ENCODE assay signal across 12 mouse cellular contexts in the genomic region with DNA sequence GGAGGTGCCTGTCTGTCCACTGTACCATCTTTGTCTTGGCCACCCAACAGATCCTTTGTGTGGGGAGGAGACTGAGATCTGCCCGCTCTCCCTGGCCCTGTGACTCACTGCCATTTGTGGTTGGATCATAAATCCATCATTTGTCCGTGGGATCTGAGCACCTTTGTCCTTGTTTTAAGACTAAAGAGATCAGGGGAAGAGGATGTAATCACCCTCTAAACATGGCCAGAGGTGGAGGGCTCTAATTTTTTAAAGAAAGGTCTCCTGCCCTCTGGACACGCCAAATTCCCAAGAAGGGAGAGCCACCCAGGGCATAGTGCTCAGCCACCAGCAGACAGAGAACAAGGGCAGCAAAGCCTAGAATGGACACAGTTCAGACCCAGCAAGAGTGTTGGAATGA. TPM values are rescaled to one million over a fixed set of nuclear protein-coding genes. Genes with fewer than 3 reads are reported as not detected.
A peak's percentile ranks its signal among the peaks of the same experiment; 100 is the strongest.
DNase-seq lines count a peak whose midpoint lies in the region; ATAC-seq and TF ChIP-seq lines count a peak whose summit lies in the region.
"Had no signal": no experiment of that assay in that cellular context is flagged by ENCODE, and none has a peak within 500 bp of the region (broad histone marks: within the 10 kb centered on the region; RNA-seq: fewer than 3 reads in every experiment).

No protein-coding gene starts in this region.

- 78% methylated on average over 3 of the region's 3 CpGs for WGBS in heart, adult 2 months
- 74% methylated on average over 3 of the region's 3 CpGs for WGBS in lung, embryonic 15.5 days
- 65% methylated on average over 3 of the region's 3 CpGs for WGBS in intestine, postnatal 0 days
- WGBS in stomach, embryonic 16.5 days: 70% methylated on average over 3 of the region's 3 CpGs

- no peak for TF ChIP-seq CTCF in heart, adult 2 months (IDR thresholded peaks at IDR 0.05)
- TF ChIP-seq CTCF in intestine, postnatal 0 days (IDR thresholded peaks at IDR 0.05; ENCODE audit: low read depth): no peak

- no peak for TF ChIP-seq POLR2A in heart, adult 2 months (IDR thresholded peaks at IDR 0.05; ENCODE audit: insufficient read depth, low read depth, low read length)

- intact Hi-C loops in heart, adult 2 months (cut with DNase I): loop anchor here (1.0 kb wide), 1 partner anchor 11 kb away; no protein-coding TSS in a partner anchor
- intact Hi-C loops in gastrocnemius, postnatal 14 days (cut with DNase I; ENCODE audit: low total_unique reads): no loop called here

- H3K79me2 ChIP-seq in heart, adult 2 months (replicated peaks; ENCODE audit: control insufficient read depth, insufficient read depth, low read length): no peaks in the 10 kb centered on the region

- H3K4me2 ChIP-seq in lung, embryonic 15.5 days: no peak overlapping the region
- H3K4me2 ChIP-seq in intestine, postnatal 0 days (replicated peaks; ENCODE audit: low read depth): no peak overlapping the region
- no peak overlapping the region; the same call in 1 of the 2 replicates for H3K4me2 ChIP-seq in stomach, embryonic 16.5 days (ENCODE audit: low read depth, low read length)

- peak overlapping the region; percentile 98 for H3K27ac ChIP-seq in heart, adult 2 months
- peak overlapping the region; percentile 88; the same call in 1 of the 2 replicates for H3K27ac ChIP-seq in lung, embryonic 15.5 days
- H3K27ac ChIP-seq in intestine, postnatal 0 days (ENCODE audit: low read depth, low read length): peak overlapping the region; percentile 77
- peak overlapping the region; percentile 99 for H3K27ac ChIP-seq in stomach, embryonic 16.5 days (ENCODE audit: low read length)

- peaks cover 37% of the 10 kb centered on the region for H3K4me1 ChIP-seq in heart, adult 2 months (ENCODE audit: control insufficient read depth, insufficient read depth, low read length)
- peaks cover 51% of the 10 kb centered on the region for H3K4me1 ChIP-seq in lung, embryonic 15.5 days
- H3K4me1 ChIP-seq in intestine, postnatal 0 days (replicated peaks; ENCODE audit: control insufficient read depth, insufficient read depth, low read length): peaks cover 20% of the 10 kb centered on the region
- H3K4me1 ChIP-seq in stomach, embryonic 16.5 days (ENCODE audit: control insufficient read depth, insufficient read depth, low read length): peaks cover 48% of the 10 kb centered on the region

- no peaks in the 10 kb centered on the region for H3K27me3 ChIP-seq in heart, adult 2 months (ENCODE audit: control insufficient read depth, insufficient read depth, low read length)
- H3K27me3 ChIP-seq in lung, embryonic 15.5 days: no peaks in the 10 kb centered on the region
- H3K27me3 ChIP-seq in intestine, postnatal 0 days (replicated peaks; ENCODE audit: control insufficient read depth, insufficient read depth, low read length): no peaks in the 10 kb centered on the region
- no peaks in the 10 kb centered on the region for H3K27me3 ChIP-seq in stomach, embryonic 16.5 days (ENCODE audit: control insufficient read depth, insufficient read depth, low read length)
- H3K27me3 ChIP-seq: embryonic facial prominence, embryonic 12.5 days had no signal

- ATAC-seq in lung, embryonic 15.5 days (ENCODE audit: borderline replicate concordance, extremely low read depth, low FRiP score, low TSS enrichment): no peak
- ATAC-seq in intestine, postnatal 0 days: no peak
- ATAC-seq in stomach, embryonic 16.5 days (ENCODE audit: insufficient read depth, low FRiP score): no peak

- no peak for TF ChIP-seq EP300 in heart, adult 2 months (IDR thresholded peaks at IDR 0.05; ENCODE audit: insufficient read depth, low read depth, low read length)

- DNase-seq in heart, adult 2 months: peak in 1 of 2 experiments; percentile 5
- no peak for DNase-seq in heart, adult 18-20 months
- no peak for DNase-seq in lung, adult 18-20 months
- DNase-seq in gastrocnemius, postnatal 14 days: no peak
- DNase-seq: gastrocnemius, postnatal 10 days; kidney, adult 18-20 months had no signal

- H3K9me3 ChIP-seq in lung, embryonic 15.5 days: no peaks in the 10 kb centered on the region
- H3K9me3 ChIP-seq in intestine, postnatal 0 days (ENCODE audit: control insufficient read depth): no peaks in the 10 kb centered on the region
- no peaks in the 10 kb centered on the region for H3K9me3 ChIP-seq in stomach, embryonic 16.5 days (replicated peaks; ENCODE audit: control insufficient read depth, low read length)
- H3K9me3 ChIP-seq: embryonic facial prominence, embryonic 12.5 days had no signal

- H3K9ac ChIP-seq in heart, adult 2 months (ENCODE audit: low read depth, low read length): no peak overlapping the region
- H3K9ac ChIP-seq in lung, embryonic 15.5 days: no peak overlapping the region
- no peak overlapping the region for H3K9ac ChIP-seq in intestine, postnatal 0 days (ENCODE audit: low read depth, low read length)
- peak overlapping the region; percentile 80; the same call in 1 of the 2 replicates for H3K9ac ChIP-seq in stomach, embryonic 16.5 days (ENCODE audit: low read length)
- H3K9ac ChIP-seq: embryonic facial prominence, embryonic 12.5 days had no signal

- H3K4me3 ChIP-seq in heart, adult 2 months: no peak overlapping the region
- H3K4me3 ChIP-seq in lung, embryonic 15.5 days: no peak overlapping the region
- no peak overlapping the region for H3K4me3 ChIP-seq in intestine, postnatal 0 days (ENCODE audit: low read depth, low read length)
- no peak overlapping the region for H3K4me3 ChIP-seq in stomach, embryonic 16.5 days (replicated peaks; ENCODE audit: low read length)

- H3K36me3 ChIP-seq in heart, adult 2 months (ENCODE audit: control insufficient read depth, insufficient read depth, low read length): no peaks in the 10 kb centered on the region
- H3K36me3 ChIP-seq in lung, embryonic 15.5 days: no peaks in the 10 kb centered on the region
- no peaks in the 10 kb centered on the region for H3K36me3 ChIP-seq in intestine, postnatal 0 days (ENCODE audit: control insufficient read depth, insufficient read depth)
- no peaks in the 10 kb centered on the region for H3K36me3 ChIP-seq in stomach, embryonic 16.5 days (ENCODE audit: control insufficient read depth, insufficient read depth, low read length)
- H3K36me3 ChIP-seq: embryonic facial prominence, embryonic 12.5 days had no signal

RNA-seq across cellular contexts. Expression of gene Btg2, which starts 12.9 kb away (rescaled TPM):
- total RNA-seq in heart, adult 2 months (2021): 10 to 100 TPM; 29.9 to 31.0 TPM
- 33.5 and 35.9 TPM in 2 replicates for polyA plus RNA-seq in heart, adult 2 months (2012; rRNA removed)
- total RNA-seq in heart, adult 18-20 months (2021): 10 to 100 TPM; 31.1 to 32.0 TPM
- 111 and 115 TPM in 2 replicates for polyA plus RNA-seq in lung, embryonic 15.5 days (2015; fragmentation: Nextera tagmentation; extraction: Ambion mirVana)
- 30.0 and 32.6 TPM in 2 replicates for polyA plus RNA-seq in intestine, postnatal 0 days (2015; fragmentation: Nextera tagmentation; extraction: Ambion mirVana)
- 98.5 and 110 TPM in 2 replicates for polyA plus RNA-seq in stomach, embryonic 16.5 days (2015; fragmentation: Nextera tagmentation; extraction: Ambion mirVana)
- 10 to 100 TPM; 19.7 to 44.2 TPM for total RNA-seq in gastrocnemius, postnatal 14 days (2021)

RNA-seq across cellular contexts. Expression of gene Chit1, which starts 19.2 kb away (rescaled TPM):
- not detected for total RNA-seq in heart, adult 2 months (2021)
- polyA plus RNA-seq in heart, adult 2 months (2012; rRNA removed): 0.16 TPM in 1 of 2 replicates, not detected in the other
- not detected for total RNA-seq in heart, adult 18-20 months (2021)
- polyA plus RNA-seq in lung, embryonic 15.5 days (2015; fragmentation: Nextera tagmentation; extraction: Ambion mirVana): 0.19 and 0.35 TPM in 2 replicates
- polyA plus RNA-seq in intestine, postnatal 0 days (2015; fragmentation: Nextera tagmentation; extraction: Ambion mirVana): 0.25 TPM in 1 of 2 replicates, not detected in the other
- 4.8 and 8.4 TPM in 2 replicates for polyA plus RNA-seq in stomach, embryonic 16.5 days (2015; fragmentation: Nextera tagmentation; extraction: Ambion mirVana)
- total RNA-seq in gastrocnemius, postnatal 14 days (2021): not detected
- polyA plus RNA-seq: activated CD4-positive, CD25-positive, alpha-beta regulatory T cell, adult 4 months; embryonic facial prominence, embryonic 12.5 days; macrophage had no signal

RNA-seq across cellular contexts. Expression of gene Fmod, which starts 54.8 kb away (rescaled TPM):
- 1 to 10 TPM; 9.3 to 9.4 TPM for total RNA-seq in heart, adult 2 months (2021)
- polyA plus RNA-seq in heart, adult 2 months (2012; rRNA removed): 14.5 and 17.0 TPM in 2 replicates
- total RNA-seq in heart, adult 18-20 months (2021): 1 to 10 TPM; 6.2 to 9.3 TPM
- 193 and 195 TPM in 2 replicates for polyA plus RNA-seq in lung, embryonic 15.5 days (2015; fragmentation: Nextera tagmentation; extraction: Ambion mirVana)
- 2.2 and 2.4 TPM in 2 replicates for polyA plus RNA-seq in intestine, postnatal 0 days (2015; fragmentation: Nextera tagmentation; extraction: Ambion mirVana)
- 12.3 and 13.1 TPM in 2 replicates for polyA plus RNA-seq in stomach, embryonic 16.5 days (2015; fragmentation: Nextera tagmentation; extraction: Ambion mirVana)
- total RNA-seq in gastrocnemius, postnatal 14 days (2021): 100 to 1,000 TPM; 197 to 203 TPM
- polyA plus RNA-seq: activated CD4-positive, CD25-positive, alpha-beta regulatory T cell, adult 4 months; macrophage had no signal

Comparison
In these comparisons a context has a peak if more than half of its experiments do, and no peak if none do; other contexts are left out.
1. RNA of gene Fmod, which starts 54.8 kb away (polyA plus RNA-seq): 193 to 195 TPM in lung, embryonic 15.5 days; 14.5 to 17.0 TPM in heart, adult 2 months, 12.3 to 13.1 TPM in stomach, embryonic 16.5 days and 2.2 to 2.4 TPM in intestine, postnatal 0 days; every median in the first group is over 10 times any median in the second.
2. Peak in every context shown above with its lines, with median percentiles within 50 percentile points of each other: H3K27ac ChIP-seq.